Mouse (Mus musculus): Measurements from ENCODE around the gene Trabd2b. TPM values are rescaled to one million over a fixed set of nuclear protein-coding genes. Genes with fewer than 3 reads are reported as not detected.
A peak's percentile ranks its signal among the peaks of the same experiment; 100 is the strongest.

Gene Trabd2b
- polyA plus RNA-seq, 1 experiment from 2014 or later = 0.79 TPM

GRCm38 (mm10) chr4:114646825-114647681, 240.5 kb downstream of the Trabd2b start:
- peaks cover 5% of the 10 kb centered on the region; the same call in 1 of the 2 replicates for H3K27me3 ChIP-seq (ENCODE audit: control insufficient read depth, insufficient read depth, low read length)
- H3K9me3 ChIP-seq (ENCODE audit: control insufficient read depth, low read length) = no peaks in the 10 kb centered on the region
- H3K36me3 ChIP-seq (ENCODE audit: control insufficient read depth, insufficient read depth, low read length) = no peaks in the 10 kb centered on the region
- 80% methylated on average over 13 of the region's 13 CpGs for WGBS
- no peak overlapping the region for H3K4me2 ChIP-seq (ENCODE audit: low read length)
- ATAC-seq (ENCODE audit: low FRiP score, low TSS enrichment) (no peak), DNase-seq (no peak)
- H3K4me1 ChIP-seq (ENCODE audit: control insufficient read depth, insufficient read depth, low read length) = 0 out of 2 replicates have a peak, but pooled peaks cover 4% of the 10 kb centered on the region
- no peak overlapping the region for H3K9ac ChIP-seq (replicated peaks; ENCODE audit: low read length)
- H3K4me3 ChIP-seq (replicated peaks; ENCODE audit: low read depth, low read length) = no peak overlapping the region
- no peak overlapping the region for H3K27ac ChIP-seq (replicated peaks; ENCODE audit: low read depth, low read length)

- Histone ChIP-seq H3K9ac (replicated peaks; ENCODE audit: low read length) (no peak overlapping the region), H3K27me3 (ENCODE audit: control insufficient read depth, insufficient read depth, low read length) (peaks cover 5% of the 10 kb centered on the region; the same call in 1 of the 2 replicates), H3K36me3 (ENCODE audit: control insufficient read depth, insufficient read depth, low read length) (no peaks in the 10 kb centered on the region), H3K4me2 (ENCODE audit: low read length) (no peak overlapping the region), H3K4me1 (ENCODE audit: control insufficient read depth, insufficient read depth, low read length) (0 out of 2 replicates have a peak, but pooled peaks cover 4% of the 10 kb centered on the region), H3K9me3 (ENCODE audit: control insufficient read depth, low read length) (no peaks in the 10 kb centered on the region), H3K27ac (replicated peaks; ENCODE audit: low read depth, low read length) (no peak overlapping the region), H3K4me3 (replicated peaks; ENCODE audit: low read depth, low read length) (no peak overlapping the region)
- WGBS = 7% methylated on average over 4 of the region's 4 CpGs
- ATAC-seq (ENCODE audit: low FRiP score, low TSS enrichment) (0 out of 2 replicates have a peak, but pooled peaks have one; percentile 44), DNase-seq (peak; percentile 85)
These were observed 241.2 kb downstream of the Trabd2b start for GRCm38 (mm10) chr4:114647689-114648088.

- DNase-seq = peak; percentile 46
These were observed 242.1 kb downstream of the Trabd2b start for GRCm38 (mm10) chr4:114648532-114649074.

GRCm38 (mm10) chr4:114650551-114650950, 244.0 kb downstream of the Trabd2b start:
- no peak overlapping the region for H3K9ac ChIP-seq (replicated peaks; ENCODE audit: low read length)
- no peak overlapping the region for H3K4me3 ChIP-seq (replicated peaks; ENCODE audit: low read depth, low read length)
- no peaks in the 10 kb centered on the region for H3K9me3 ChIP-seq (ENCODE audit: control insufficient read depth, low read length)
- no peaks in the 10 kb centered on the region for H3K36me3 ChIP-seq (ENCODE audit: control insufficient read depth, insufficient read depth, low read length)
- no peak for ATAC-seq (ENCODE audit: low FRiP score, low TSS enrichment)
- 0 out of 2 replicates have a peak, but pooled peaks cover 4% of the 10 kb centered on the region for H3K4me1 ChIP-seq (ENCODE audit: control insufficient read depth, insufficient read depth, low read length)
- WGBS = 80% methylated on average over 6 of the region's 6 CpGs
- H3K4me2 ChIP-seq (ENCODE audit: low read length) = no peak overlapping the region
- DNase-seq = no peak
- H3K27me3 ChIP-seq (ENCODE audit: control insufficient read depth, insufficient read depth, low read length) = peaks cover 5% of the 10 kb centered on the region; the same call in 1 of the 2 replicates
- H3K27ac ChIP-seq (replicated peaks; ENCODE audit: low read depth, low read length) = no peak overlapping the region

More at GRCm38 (mm10) chr4:114648532-114649074, 242.1 kb downstream of the Trabd2b start:
- WGBS = 12% methylated on average over 28 of the region's 28 CpGs
- no peaks in the 10 kb centered on the region for H3K36me3 ChIP-seq (ENCODE audit: control insufficient read depth, insufficient read depth, low read length)
- no peaks in the 10 kb centered on the region for H3K9me3 ChIP-seq (ENCODE audit: control insufficient read depth, low read length)
- H3K4me2 ChIP-seq (ENCODE audit: low read length) = peak overlapping the region; percentile 42
- H3K27me3 ChIP-seq (ENCODE audit: control insufficient read depth, insufficient read depth, low read length) = peaks cover 5% of the 10 kb centered on the region; the same call in 1 of the 2 replicates
- no peak overlapping the region for H3K27ac ChIP-seq (replicated peaks; ENCODE audit: low read depth, low read length)
- H3K4me3 ChIP-seq (replicated peaks; ENCODE audit: low read depth, low read length) = no peak overlapping the region
- ATAC-seq (ENCODE audit: low FRiP score, low TSS enrichment) = no peak
- 0 out of 2 replicates have a peak, but pooled peaks cover 4% of the 10 kb centered on the region for H3K4me1 ChIP-seq (ENCODE audit: control insufficient read depth, insufficient read depth, low read length)
- H3K9ac ChIP-seq (replicated peaks; ENCODE audit: low read length) = no peak overlapping the region

- no peak for ATAC-seq (ENCODE audit: low FRiP score, low TSS enrichment)
- no peaks in the 10 kb centered on the region for H3K9me3 ChIP-seq (ENCODE audit: control insufficient read depth, low read length)
- 0 out of 2 replicates have a peak, but pooled peaks cover 4% of the 10 kb centered on the region for H3K4me1 ChIP-seq (ENCODE audit: control insufficient read depth, insufficient read depth, low read length)
- DNase-seq = no peak
- H3K27ac ChIP-seq (replicated peaks; ENCODE audit: low read depth, low read length) = no peak overlapping the region
- WGBS = 61% methylated on average over 3 of the region's 3 CpGs
- H3K27me3 ChIP-seq (ENCODE audit: control insufficient read depth, insufficient read depth, low read length) = peaks cover 5% of the 10 kb centered on the region; the same call in 1 of the 2 replicates
- no peak overlapping the region for H3K9ac ChIP-seq (replicated peaks; ENCODE audit: low read length)
- no peaks in the 10 kb centered on the region for H3K36me3 ChIP-seq (ENCODE audit: control insufficient read depth, insufficient read depth, low read length)
- no peak overlapping the region for H3K4me3 ChIP-seq (replicated peaks; ENCODE audit: low read depth, low read length)
- no peak overlapping the region for H3K4me2 ChIP-seq (ENCODE audit: low read length)
These were observed 244.5 kb downstream of the Trabd2b start for GRCm38 (mm10) chr4:114651007-114651406.

GRCm38 (mm10) chr4:114651606-114652005, 245.1 kb downstream of the Trabd2b start:
- no peak overlapping the region for H3K4me3 ChIP-seq (replicated peaks; ENCODE audit: low read depth, low read length)
- no peak overlapping the region for H3K9ac ChIP-seq (replicated peaks; ENCODE audit: low read length)
- WGBS = 78% methylated on average over 5 of the region's 5 CpGs
- H3K27me3 ChIP-seq (ENCODE audit: control insufficient read depth, insufficient read depth, low read length) = peaks cover 5% of the 10 kb centered on the region; the same call in 1 of the 2 replicates
- H3K27ac ChIP-seq (replicated peaks; ENCODE audit: low read depth, low read length) = no peak overlapping the region
- H3K9me3 ChIP-seq (ENCODE audit: control insufficient read depth, low read length) = no peaks in the 10 kb centered on the region
- DNase-seq = no peak
- H3K4me2 ChIP-seq (ENCODE audit: low read length) = no peak overlapping the region
- H3K36me3 ChIP-seq (ENCODE audit: control insufficient read depth, insufficient read depth, low read length) = no peaks in the 10 kb centered on the region
- H3K4me1 ChIP-seq (ENCODE audit: control insufficient read depth, insufficient read depth, low read length) = 0 out of 2 replicates have a peak, but pooled peaks cover 4% of the 10 kb centered on the region
- ATAC-seq (ENCODE audit: low FRiP score, low TSS enrichment) = no peak

- Histone ChIP-seq H3K4me2 (ENCODE audit: low read length) (no peak overlapping the region), H3K4me3 (replicated peaks; ENCODE audit: low read depth, low read length) (no peak overlapping the region), H3K4me1 (ENCODE audit: control insufficient read depth, insufficient read depth, low read length) (0 out of 2 replicates have a peak, but pooled peaks cover 4% of the 10 kb centered on the region), H3K27ac (replicated peaks; ENCODE audit: low read depth, low read length) (no peak overlapping the region), H3K9me3 (ENCODE audit: control insufficient read depth, low read length) (no peaks in the 10 kb centered on the region), H3K9ac (replicated peaks; ENCODE audit: low read length) (no peak overlapping the region), H3K27me3 (ENCODE audit: control insufficient read depth, insufficient read depth, low read length) (peaks cover 5% of the 10 kb centered on the region; the same call in 1 of the 2 replicates), H3K36me3 (ENCODE audit: control insufficient read depth, insufficient read depth, low read length) (no peaks in the 10 kb centered on the region)
- ATAC-seq (ENCODE audit: low FRiP score, low TSS enrichment) (no peak), DNase-seq (no peak)
- 96% methylated on average over 4 of the region's 4 CpGs for WGBS
These were observed 245.9 kb downstream of the Trabd2b start for GRCm38 (mm10) chr4:114652400-114652799.

GRCm38 (mm10) chr4:114657933-114658332, 251.4 kb downstream of the Trabd2b start:
- H3K36me3 ChIP-seq (ENCODE audit: control insufficient read depth, insufficient read depth, low read length) = no peaks in the 10 kb centered on the region
- ATAC-seq (ENCODE audit: low FRiP score, low TSS enrichment) = no peak
- H3K27ac ChIP-seq (replicated peaks; ENCODE audit: low read depth, low read length) = no peak overlapping the region
- no peak overlapping the region for H3K4me3 ChIP-seq (replicated peaks; ENCODE audit: low read depth, low read length)
- H3K4me1 ChIP-seq (ENCODE audit: control insufficient read depth, insufficient read depth, low read length) = no peaks in the 10 kb centered on the region
- DNase-seq = no peak
- WGBS = 75% methylated on average over 2 of the region's 2 CpGs
- H3K27me3 ChIP-seq (ENCODE audit: control insufficient read depth, insufficient read depth, low read length) = no peaks in the 10 kb centered on the region
- H3K9ac ChIP-seq (replicated peaks; ENCODE audit: low read length) = no peak overlapping the region
- H3K9me3 ChIP-seq (ENCODE audit: control insufficient read depth, low read length) = no peaks in the 10 kb centered on the region
- H3K4me2 ChIP-seq (ENCODE audit: low read length) = no peak overlapping the region

All from midbrain, embryonic 14.5 days (tissue).